Mouse (Mus musculus) neural tube, embryonic 13.5 days (tissue): ENCODE measurements around the gene Katna1. TPM values are rescaled to one million over a fixed set of nuclear protein-coding genes. Genes with fewer than 3 reads are reported as not detected.

Experiments used
- ATAC-seq: fragments of 200-750 bp; cut with Nextera tagmentation; 2 replicates; pipeline ENCODE4 v1.8.0; 2017; ENCODE audit warnings: low read depth, mild to moderate bottlenecking, moderate TSS enrichment, moderate library complexity
- H3K27ac ChIP-seq: fragments of 300-500 bp; sonication (generic); replicated peaks from 2 replicates; pipeline ENCODE4 v1.5.1; 2015; ENCODE audit warnings: moderate library complexity, mild to moderate bottlenecking, inconsistent platforms
- H3K27me3 ChIP-seq: fragments of 300-500 bp; sonication (generic); 2 replicates; pipeline ENCODE4 v1.6.1; 2015; ENCODE audit warnings: mild to moderate bottlenecking, inconsistent platforms
- H3K36me3 ChIP-seq: fragments of 300-500 bp; sonication (generic); 2 replicates; pipeline ENCODE4 v1.6.1; 2015; ENCODE audit warnings: mild to moderate bottlenecking, inconsistent platforms
- H3K4me1 ChIP-seq: fragments of 300-500 bp; sonication (generic); replicated peaks from 2 replicates; pipeline ENCODE4 v1.6.1; 2015; ENCODE audit warnings: inconsistent platforms
- H3K4me2 ChIP-seq: fragments of 300-500 bp; sonication (generic); 2 replicates; pipeline ENCODE4 v1.6.1; 2015; ENCODE audit warnings: inconsistent platforms, mild to moderate bottlenecking, moderate library complexity
- H3K4me3 ChIP-seq: fragments of 300-500 bp; sonication (generic); 2 replicates; pipeline ENCODE4 v1.5.1; 2015; ENCODE audit warnings: mild to moderate bottlenecking, inconsistent platforms
- H3K9ac ChIP-seq: fragments of 300-500 bp; sonication (generic); 2 replicates; pipeline ENCODE4 v1.6.1; 2015; ENCODE audit warnings: moderate library complexity, mild to moderate bottlenecking, inconsistent platforms
- H3K9me3 ChIP-seq: fragments of 300-500 bp; sonication (generic); 2 replicates; pipeline ENCODE4 v1.6.1; 2016; ENCODE audit warnings: inconsistent platforms
- WGBS: fragments of 180-500 bp; shearing (Covaris S2); methylation state at CpG from one replicate; pipeline ENCODE4 v1.1.7; 2015; 5-methylcytosine and 5-hydroxymethylcytosine counted together
- polyA plus RNA-seq: library from polyadenylated mRNA; unstranded; fragments of >200 nt; fragmentation: Nextera tagmentation; extraction: Ambion mirVana; gene quantifications from 2 replicates; pipeline ENCODE4 v1.2.1, GENCODE M21; 2015

Gene Katna1
- polyA plus RNA-seq, 1 experiment from 2014 or later, result 36.8 TPM

DNA sequence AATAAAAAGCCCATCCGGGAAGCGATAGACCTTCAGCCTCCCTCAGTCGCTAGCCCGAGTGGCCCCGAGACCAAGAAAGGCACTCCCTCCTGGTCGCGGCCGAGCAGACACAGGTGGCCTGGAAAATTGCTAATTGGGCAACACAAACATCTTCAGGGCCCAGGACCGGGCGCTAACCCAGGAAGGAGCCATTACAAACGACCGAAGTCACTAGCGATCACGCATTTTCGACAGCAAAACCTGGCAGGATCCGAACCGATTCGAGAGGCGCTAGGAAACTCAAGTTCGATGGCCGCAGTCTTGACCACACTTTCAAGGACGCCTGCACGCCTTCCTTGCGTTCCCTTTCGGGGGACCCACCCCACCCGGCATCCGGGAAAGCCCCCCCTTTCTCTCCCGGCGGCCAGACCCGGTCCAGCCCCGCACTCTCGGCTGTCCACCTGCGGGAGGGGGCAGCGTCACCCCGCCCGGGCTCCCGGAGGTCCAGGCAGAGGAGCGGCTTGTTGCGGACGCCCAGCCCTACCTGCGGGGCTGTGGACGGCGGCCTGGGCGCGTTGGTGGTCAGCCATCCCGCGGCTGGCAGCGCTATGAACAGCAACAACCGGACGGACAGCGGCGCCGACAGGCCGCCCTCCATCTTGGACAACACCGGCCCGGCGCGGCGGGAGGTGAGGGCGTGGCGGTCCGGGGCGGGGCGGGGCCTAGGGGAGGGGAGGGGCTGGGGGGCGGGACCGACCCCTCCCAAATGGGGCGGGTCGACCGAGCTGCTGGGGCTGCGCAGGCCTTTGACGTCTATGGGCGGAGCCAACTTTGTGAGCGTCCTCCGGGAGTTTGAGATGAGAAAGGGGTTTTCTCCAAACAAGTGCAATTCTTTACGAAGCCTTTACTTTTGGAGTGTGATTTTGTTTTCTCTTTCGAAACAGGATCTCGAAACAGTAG, 54.7 kb downstream of the Katna1 start:
- WGBS, result under 1% methylated on average over 63 of the region's 77 CpGs
- H3K36me3 ChIP-seq, result peaks cover 17% of the 10 kb centered on the region
- H3K4me1 ChIP-seq, result peaks cover 17% of the 10 kb centered on the region
- H3K27me3 ChIP-seq, result no peaks in the 10 kb centered on the region
- peak overlapping the region; percentile 66 for H3K4me2 ChIP-seq
- ATAC-seq, result peak; percentile 94
- H3K9ac ChIP-seq, result peak overlapping the region; percentile 91
- peak overlapping the region; percentile 96 for H3K4me3 ChIP-seq
- H3K27ac ChIP-seq, result peak overlapping the region; percentile 83
- H3K9me3 ChIP-seq, result no peaks in the 10 kb centered on the region

DNA sequence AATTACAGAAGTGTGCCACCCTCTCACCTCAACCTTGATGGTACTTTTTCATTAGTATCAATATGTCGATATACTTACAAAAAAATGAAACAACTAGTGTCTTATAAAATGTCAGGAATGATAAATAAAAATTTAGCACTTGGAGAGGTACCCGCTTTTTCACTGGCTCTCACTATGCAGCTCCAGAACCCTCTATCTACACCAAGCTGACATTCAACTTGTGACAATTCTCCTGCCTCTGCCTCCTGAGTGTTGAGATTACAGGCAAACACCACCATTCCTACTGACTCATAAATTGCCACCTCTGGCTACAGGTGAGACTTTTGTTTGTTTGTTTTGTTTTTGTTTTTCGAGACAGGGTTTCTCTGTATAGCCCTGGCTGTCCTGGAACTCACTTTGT, 55.4 kb downstream of the Katna1 start:
- peak overlapping the region; percentile 66 for H3K4me2 ChIP-seq
- peaks cover 15% of the 10 kb centered on the region for H3K4me1 ChIP-seq
- WGBS, result 59% methylated on average over 3 of the region's 3 CpGs
- H3K27ac ChIP-seq, result no peak overlapping the region
- no peaks in the 10 kb centered on the region for H3K27me3 ChIP-seq
- H3K9me3 ChIP-seq, result no peaks in the 10 kb centered on the region
- H3K4me3 ChIP-seq, result peak overlapping the region; percentile 96
- ATAC-seq, result peak; percentile 44
- H3K36me3 ChIP-seq, result peaks cover 13% of the 10 kb centered on the region
- H3K9ac ChIP-seq, result no peak overlapping the region; the same call in 1 of the 2 replicates

DNA sequence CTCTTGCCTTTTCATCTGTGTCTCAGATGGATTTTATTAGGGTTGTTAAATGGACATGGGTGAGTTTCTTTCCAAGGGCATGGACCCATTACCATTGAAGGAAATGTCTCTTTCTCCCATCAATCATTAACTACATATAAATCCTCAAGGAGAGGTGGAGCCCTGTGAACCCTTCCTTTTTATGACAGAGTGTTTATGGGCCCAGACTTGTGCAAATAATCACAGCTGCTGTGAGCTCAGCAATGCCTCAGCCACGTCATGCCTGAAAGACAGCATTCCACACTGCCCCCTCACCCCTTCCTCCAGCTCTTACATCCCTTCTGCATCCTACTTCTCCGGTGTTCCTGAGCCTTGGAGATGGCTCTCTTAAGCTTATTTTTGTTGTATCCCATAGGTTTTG, 61.5 kb downstream of the Katna1 start:
- no peak overlapping the region for H3K9ac ChIP-seq
- H3K4me3 ChIP-seq, result no peak overlapping the region
- no peak overlapping the region for H3K4me2 ChIP-seq
- 36% methylated on average over 2 of the region's 2 CpGs for WGBS
- no peaks in the 10 kb centered on the region for H3K9me3 ChIP-seq
- peaks cover 9% of the 10 kb centered on the region for H3K4me1 ChIP-seq
- H3K27me3 ChIP-seq, result no peaks in the 10 kb centered on the region
- peaks cover 15% of the 10 kb centered on the region for H3K36me3 ChIP-seq
- ATAC-seq, result no peak
- H3K27ac ChIP-seq, result no peak overlapping the region

- Histone ChIP-seq H3K9me3 (no peaks in the 10 kb centered on the region), H3K36me3 (peaks cover 27% of the 10 kb centered on the region), H3K27ac (peak overlapping the region; percentile 70), H3K27me3 (no peaks in the 10 kb centered on the region), H3K4me2 (peak overlapping the region; percentile 64), H3K4me1 (peaks cover 28% of the 10 kb centered on the region), H3K9ac (peak overlapping the region; percentile 87), H3K4me3 (peak overlapping the region; percentile 88)
- peak; percentile 4 for ATAC-seq
- 0% methylated on average over 10 of the region's 10 CpGs for WGBS
Observed at GRCm38 (mm10) chr10:7792254-7792750, 66.5 kb downstream of the Katna1 start.

DNA sequence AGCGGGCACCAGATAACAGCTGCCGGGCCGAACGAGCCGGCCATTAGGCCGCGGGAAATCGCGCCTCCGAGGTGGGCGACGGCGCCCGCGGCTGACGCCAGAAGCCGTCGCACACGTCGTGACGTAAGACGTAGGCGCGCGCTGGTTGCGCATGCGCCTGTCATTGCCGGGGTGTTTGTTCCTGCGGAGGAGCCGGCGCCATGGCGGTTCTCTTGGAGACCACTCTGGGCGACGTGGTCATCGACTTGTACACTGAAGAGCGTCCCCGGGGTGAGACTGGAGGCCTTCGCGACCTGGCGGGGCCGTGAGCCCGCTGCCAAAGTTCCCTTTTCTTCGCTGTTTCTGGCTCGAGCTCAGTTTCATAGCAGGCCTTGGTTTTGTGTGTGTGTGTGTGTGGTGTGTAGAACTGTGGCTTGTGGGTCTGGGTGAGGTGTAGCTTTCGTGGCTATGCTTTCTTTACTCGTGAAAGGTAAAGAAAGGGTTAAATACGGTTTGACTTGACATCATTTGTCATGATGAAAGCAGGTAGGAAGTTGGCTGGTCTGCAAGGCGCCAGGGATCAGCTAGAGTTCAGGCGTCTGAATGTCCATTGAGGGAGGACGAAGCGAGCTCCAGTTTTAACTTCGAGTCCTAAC, 67.1 kb downstream of the Katna1 start, which contains the start of the genes Ginm1 and Ppil4:
TSS of gene Ginm1 (minus strand) at position 74 of the 635 bp plus-strand sequence.
TSS of gene Ppil4 (plus strand) at position 141 of the 635 bp plus-strand sequence.
- WGBS, result under 1% methylated on average over 52 of the region's 52 CpGs
- Histone ChIP-seq H3K4me1 (peaks cover 28% of the 10 kb centered on the region), H3K9ac (peak within 1 kb of the TSS; percentile 87), H3K4me2 (peak within 1 kb of the TSS; percentile 94), H3K9me3 (no peaks in the 10 kb centered on the region), H3K27ac (peak within 1 kb of the TSS; percentile 70), H3K36me3 (peaks cover 33% of the 10 kb centered on the region), H3K27me3 (no peaks in the 10 kb centered on the region), H3K4me3 (peak within 1 kb of the TSS; percentile 88)
- ATAC-seq, result peak; percentile 95

GRCm38 (mm10) chr10:7801258-7801657, 75.5 kb downstream of the Katna1 start:
- H3K36me3 ChIP-seq, result peaks cover 90% of the 10 kb centered on the region
- H3K4me2 ChIP-seq, result no peak overlapping the region
- H3K4me3 ChIP-seq, result no peak overlapping the region
- no peaks in the 10 kb centered on the region for H3K9me3 ChIP-seq
- no peaks in the 10 kb centered on the region for H3K4me1 ChIP-seq
- H3K27ac ChIP-seq, result no peak overlapping the region
- H3K27me3 ChIP-seq, result no peaks in the 10 kb centered on the region
- H3K9ac ChIP-seq, result no peak overlapping the region
- 94% methylated on average over 3 of the region's 3 CpGs for WGBS
- no peak for ATAC-seq

DNA sequence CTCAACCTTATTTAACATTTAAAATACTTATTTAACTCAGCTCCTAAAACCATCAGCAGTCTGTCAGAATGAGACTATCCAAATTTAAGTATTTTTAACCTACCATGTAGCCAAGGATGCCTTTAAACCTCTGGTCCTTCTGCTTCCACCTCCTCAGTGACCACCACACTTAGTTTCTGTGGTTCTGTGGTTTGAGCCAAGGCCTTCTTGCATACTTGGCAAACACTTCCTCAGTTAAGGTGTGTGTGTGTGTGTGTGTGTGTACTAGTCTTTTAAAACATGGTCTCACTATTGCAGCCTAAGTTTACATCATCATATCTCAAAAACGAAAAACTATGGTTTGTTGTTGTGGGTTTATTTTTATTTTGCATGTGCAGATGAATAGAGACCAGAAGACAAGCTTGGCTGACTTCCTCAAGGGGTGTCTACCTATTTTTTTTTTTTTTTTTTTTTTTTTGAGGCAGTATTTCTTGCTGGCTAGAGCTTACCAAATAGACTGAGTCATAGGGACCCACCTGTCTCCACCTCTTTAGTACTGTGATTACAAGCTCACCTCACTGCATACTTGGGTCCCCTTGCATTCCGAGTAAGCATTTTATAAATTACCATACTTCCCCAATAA, 76.8 kb downstream of the Katna1 start:
- no peak for ATAC-seq
- Histone ChIP-seq H3K9me3 (no peaks in the 10 kb centered on the region), H3K4me2 (no peak overlapping the region), H3K36me3 (peaks cover 86% of the 10 kb centered on the region), H3K9ac (no peak overlapping the region), H3K4me3 (no peak overlapping the region), H3K4me1 (no peaks in the 10 kb centered on the region), H3K27me3 (no peaks in the 10 kb centered on the region), H3K27ac (no peak overlapping the region)
- 92% methylated on average over 2 of the region's 2 CpGs for whole genome bisulfite sequencing

- ATAC-seq, result peak; percentile 27; the same call in 1 of the 2 replicates
- 55% methylated on average over 2 of the region's 2 CpGs for WGBS
Observed at GRCm38 (mm10) chr10:7809937-7810336, 84.1 kb downstream of the Katna1 start.

More at GRCm38 (mm10) chr10:7809937-7810336, 84.1 kb downstream of the Katna1 start:
- Histone ChIP-seq H3K9me3 (no peaks in the 10 kb centered on the region), H3K27me3 (no peaks in the 10 kb centered on the region), H3K4me1 (no peaks in the 10 kb centered on the region), H3K4me3 (no peak overlapping the region), H3K9ac (no peak overlapping the region), H3K4me2 (no peak overlapping the region), H3K36me3 (peaks cover 78% of the 10 kb centered on the region), H3K27ac (no peak overlapping the region)

Other genes starting within 250 kb of the Katna1 start
- gene Lrp11, start 136.2 kb upstream of the Katna1 start, polyA plus RNA-seq, result 31.1 and 31.7 TPM in 2 replicates
- 35.1 and 35.7 TPM in 2 replicates for gene Nup43, start 58.5 kb upstream of the Katna1 start, polyA plus RNA-seq
- gene Pcmt1, start 44.9 kb upstream of the Katna1 start, polyA plus RNA-seq, result 184 and 187 TPM in 2 replicates
- gene Lats1, start 44.8 kb upstream of the Katna1 start, polyA plus RNA-seq, result 9.8 and 9.9 TPM in 2 replicates
- gene Ginm1, start 66.8 kb downstream of the Katna1 start, polyA plus RNA-seq, result 54.0 and 54.8 TPM in 2 replicates
- gene Ppil4, start 66.9 kb downstream of the Katna1 start, polyA plus RNA-seq, result 42.5 and 52.4 TPM in 2 replicates
- 0.10 and 0.11 TPM in 2 replicates for gene Zc3h12d, start 106.5 kb downstream of the Katna1 start, polyA plus RNA-seq
- 14.3 and 15.6 TPM in 2 replicates for gene Tab2, start 230.2 kb downstream of the Katna1 start, polyA plus RNA-seq